Mouse (Mus musculus): ENCODE results near the gene Slc2a4. TPM values are rescaled to one million over a fixed set of nuclear protein-coding genes. Genes with fewer than 3 reads are reported as not detected.

Slc2a4 gene
- polyA plus RNA-seq, 1 experiment from 2014 or later, result 31.5 TPM

- WGBS, result 43% methylated on average over 1 of the region's 1 CpGs
- no peaks in the 10 kb centered on the region for H3K9me3 ChIP-seq (ENCODE audit: control insufficient read depth, low read depth, low read length)
These were observed 4.3 kb upstream of the Slc2a4 start for GRCm38 (mm10) chr11:69952274-69952673.

GRCm38 (mm10) chr11:69950807-69951459 is 2.9 kb upstream of the Slc2a4 start:
- no peak overlapping the region for H3K9ac ChIP-seq (replicated peaks; ENCODE audit: low read depth, low read length)
- no peaks in the 10 kb centered on the region for H3K27me3 ChIP-seq (ENCODE audit: control insufficient read depth, insufficient read depth, low read length)
- H3K4me2 ChIP-seq (replicated peaks; ENCODE audit: low read depth, low read length), result no peak overlapping the region
- no peaks in the 10 kb centered on the region for H3K9me3 ChIP-seq (ENCODE audit: control insufficient read depth, low read depth, low read length)
- H3K36me3 ChIP-seq (ENCODE audit: control insufficient read depth, insufficient read depth, low read length), result no peaks in the 10 kb centered on the region
- no peaks in the 10 kb centered on the region; the same call in 1 of the 2 replicates for H3K4me1 ChIP-seq (ENCODE audit: control insufficient read depth, insufficient read depth, low read length)
- H3K27ac ChIP-seq (ENCODE audit: low read length), result no peak overlapping the region
- no peak overlapping the region for H3K4me3 ChIP-seq (ENCODE audit: low read depth, low read length)
- ATAC-seq (ENCODE audit: insufficient number of reproducible peaks, insufficient read depth, low FRiP score, low read depth), result no peak
- 39% methylated on average over 4 of the region's 4 CpGs for WGBS

More at GRCm38 (mm10) chr11:69952274-69952673, 4.3 kb upstream of the Slc2a4 start:
- no peaks in the 10 kb centered on the region; the same call in 1 of the 2 replicates for H3K4me1 ChIP-seq (ENCODE audit: control insufficient read depth, insufficient read depth, low read length)
- H3K4me2 ChIP-seq (replicated peaks; ENCODE audit: low read depth, low read length), result no peak overlapping the region
- no peak for ATAC-seq (ENCODE audit: insufficient number of reproducible peaks, insufficient read depth, low FRiP score, low read depth)
- no peaks in the 10 kb centered on the region for H3K36me3 ChIP-seq (ENCODE audit: control insufficient read depth, insufficient read depth, low read length)
- no peak overlapping the region for H3K4me3 ChIP-seq (ENCODE audit: low read depth, low read length)
- H3K9ac ChIP-seq (replicated peaks; ENCODE audit: low read depth, low read length), result no peak overlapping the region
- H3K27ac ChIP-seq (ENCODE audit: low read length), result no peak overlapping the region
- H3K27me3 ChIP-seq (ENCODE audit: control insufficient read depth, insufficient read depth, low read length), result no peaks in the 10 kb centered on the region

GRCm38 (mm10) chr11:69948763-69949150 is 769 bp upstream of the Slc2a4 start:
- Histone ChIP-seq H3K36me3 (ENCODE audit: control insufficient read depth, insufficient read depth, low read length) (peaks cover 17% of the 10 kb centered on the region), H3K4me2 (replicated peaks; ENCODE audit: low read depth, low read length) (peak overlapping the region; percentile 55), H3K4me1 (ENCODE audit: control insufficient read depth, insufficient read depth, low read length) (no peaks in the 10 kb centered on the region; the same call in 1 of the 2 replicates), H3K27me3 (ENCODE audit: control insufficient read depth, insufficient read depth, low read length) (no peaks in the 10 kb centered on the region), H3K9ac (replicated peaks; ENCODE audit: low read depth, low read length) (peak overlapping the region; percentile 28; the same call in 1 of the 2 replicates), H3K9me3 (ENCODE audit: control insufficient read depth, low read depth, low read length) (no peaks in the 10 kb centered on the region), H3K27ac (ENCODE audit: low read length) (peak overlapping the region; percentile 77), H3K4me3 (ENCODE audit: low read depth, low read length) (peak overlapping the region; percentile 46)
- peak; percentile 34; the same call in 1 of the 2 replicates for ATAC-seq (ENCODE audit: insufficient number of reproducible peaks, insufficient read depth, low FRiP score, low read depth)
- WGBS, result under 1% methylated on average over 14 of the region's 14 CpGs

- H3K9me3 ChIP-seq (ENCODE audit: control insufficient read depth, low read depth, low read length), result no peaks in the 10 kb centered on the region
- 2% methylated on average over 29 of the region's 29 CpGs for WGBS
- peak overlapping the region; percentile 46 for H3K4me3 ChIP-seq (ENCODE audit: low read depth, low read length)
- H3K36me3 ChIP-seq (ENCODE audit: control insufficient read depth, insufficient read depth, low read length), result peaks cover 20% of the 10 kb centered on the region
- peak overlapping the region; percentile 77 for H3K27ac ChIP-seq (ENCODE audit: low read length)
- no peaks in the 10 kb centered on the region; the same call in 1 of the 2 replicates for H3K4me1 ChIP-seq (ENCODE audit: control insufficient read depth, insufficient read depth, low read length)
- H3K27me3 ChIP-seq (ENCODE audit: control insufficient read depth, insufficient read depth, low read length), result no peaks in the 10 kb centered on the region
- peak overlapping the region; percentile 55 for H3K4me2 ChIP-seq (replicated peaks; ENCODE audit: low read depth, low read length)
- ATAC-seq (ENCODE audit: insufficient number of reproducible peaks, insufficient read depth, low FRiP score, low read depth), result peak; percentile 29
- H3K9ac ChIP-seq (replicated peaks; ENCODE audit: low read depth, low read length), result peak overlapping the region; percentile 47
These were observed 487 bp downstream of the Slc2a4 start for GRCm38 (mm10) chr11:69947337-69948065.

- Histone ChIP-seq H3K36me3 (ENCODE audit: control insufficient read depth, insufficient read depth, low read length) (peaks cover 21% of the 10 kb centered on the region), H3K9ac (replicated peaks; ENCODE audit: low read depth, low read length) (no peak overlapping the region), H3K27ac (ENCODE audit: low read length) (peak overlapping the region; percentile 77; the same call in 1 of the 2 replicates), H3K4me1 (ENCODE audit: control insufficient read depth, insufficient read depth, low read length) (no peaks in the 10 kb centered on the region; the same call in 1 of the 2 replicates), H3K4me2 (replicated peaks; ENCODE audit: low read depth, low read length) (peak overlapping the region; percentile 55), H3K4me3 (ENCODE audit: low read depth, low read length) (peak overlapping the region; percentile 46), H3K9me3 (ENCODE audit: control insufficient read depth, low read depth, low read length) (no peaks in the 10 kb centered on the region), H3K27me3 (ENCODE audit: control insufficient read depth, insufficient read depth, low read length) (no peaks in the 10 kb centered on the region)
- ATAC-seq (ENCODE audit: insufficient number of reproducible peaks, insufficient read depth, low FRiP score, low read depth), result no peak
- WGBS, result 84% methylated on average over 18 of the region's 18 CpGs
These were observed 1.7 kb downstream of the Slc2a4 start for GRCm38 (mm10) chr11:69945997-69946891.

GRCm38 (mm10) chr11:69945216-69945615 is 2.8 kb downstream of the Slc2a4 start:
- no peak overlapping the region for H3K27ac ChIP-seq (ENCODE audit: low read length)
- no peaks in the 10 kb centered on the region for H3K9me3 ChIP-seq (ENCODE audit: control insufficient read depth, low read depth, low read length)
- H3K4me2 ChIP-seq (replicated peaks; ENCODE audit: low read depth, low read length), result 0 out of 2 replicates have a peak overlapping the region, but pooled peaks have one; percentile 55
- H3K36me3 ChIP-seq (ENCODE audit: control insufficient read depth, insufficient read depth, low read length), result peaks cover 21% of the 10 kb centered on the region
- no peak overlapping the region for H3K4me3 ChIP-seq (ENCODE audit: low read depth, low read length)
- no peaks in the 10 kb centered on the region for H3K27me3 ChIP-seq (ENCODE audit: control insufficient read depth, insufficient read depth, low read length)
- H3K9ac ChIP-seq (replicated peaks; ENCODE audit: low read depth, low read length), result no peak overlapping the region
- H3K4me1 ChIP-seq (ENCODE audit: control insufficient read depth, insufficient read depth, low read length), result no peaks in the 10 kb centered on the region; the same call in 1 of the 2 replicates
- WGBS, result 59% methylated on average over 13 of the region's 13 CpGs
- no peak for ATAC-seq (ENCODE audit: insufficient number of reproducible peaks, insufficient read depth, low FRiP score, low read depth)

- no peaks in the 10 kb centered on the region for H3K27me3 ChIP-seq (ENCODE audit: control insufficient read depth, insufficient read depth, low read length)
- 81% methylated on average over 4 of the region's 4 CpGs for WGBS
- ATAC-seq (ENCODE audit: insufficient number of reproducible peaks, insufficient read depth, low FRiP score, low read depth), result no peak
- H3K36me3 ChIP-seq (ENCODE audit: control insufficient read depth, insufficient read depth, low read length), result peaks cover 21% of the 10 kb centered on the region
- no peak overlapping the region for H3K9ac ChIP-seq (replicated peaks; ENCODE audit: low read depth, low read length)
- no peaks in the 10 kb centered on the region for H3K9me3 ChIP-seq (ENCODE audit: control insufficient read depth, low read depth, low read length)
- no peak overlapping the region for H3K27ac ChIP-seq (ENCODE audit: low read length)
- H3K4me3 ChIP-seq (ENCODE audit: low read depth, low read length), result no peak overlapping the region
- H3K4me1 ChIP-seq (ENCODE audit: control insufficient read depth, insufficient read depth, low read length), result peaks cover 12% of the 10 kb centered on the region; the same call in 1 of the 2 replicates
- no peak overlapping the region for H3K4me2 ChIP-seq (replicated peaks; ENCODE audit: low read depth, low read length)
These were observed 7.0 kb downstream of the Slc2a4 start for GRCm38 (mm10) chr11:69940962-69941361.

- Histone ChIP-seq H3K9ac (replicated peaks; ENCODE audit: low read depth, low read length) (no peak overlapping the region), H3K27me3 (ENCODE audit: control insufficient read depth, insufficient read depth, low read length) (no peaks in the 10 kb centered on the region), H3K4me3 (ENCODE audit: low read depth, low read length) (no peak overlapping the region), H3K9me3 (ENCODE audit: control insufficient read depth, low read depth, low read length) (no peaks in the 10 kb centered on the region), H3K4me2 (replicated peaks; ENCODE audit: low read depth, low read length) (no peak overlapping the region), H3K27ac (ENCODE audit: low read length) (no peak overlapping the region), H3K36me3 (ENCODE audit: control insufficient read depth, insufficient read depth, low read length) (peaks cover 10% of the 10 kb centered on the region), H3K4me1 (ENCODE audit: control insufficient read depth, insufficient read depth, low read length) (peaks cover 12% of the 10 kb centered on the region; the same call in 1 of the 2 replicates)
- no peak for ATAC-seq (ENCODE audit: insufficient number of reproducible peaks, insufficient read depth, low FRiP score, low read depth)
- 93% methylated on average over 17 of the region's 17 CpGs for WGBS
These were observed 8.3 kb downstream of the Slc2a4 start for GRCm38 (mm10) chr11:69939731-69940130.

Measured in stomach, embryonic 14.5 days (tissue).